Mouse (Mus musculus) CH12.LX (cell line): ENCODE data around the gene Ints3.
A peak's percentile ranks its signal among the peaks of the same experiment; 100 is the strongest.

Experiments
- CTCF ChIP-seq, 2 experiments: IDR thresholded peaks in 1 of 2; conservative IDR thresholded peaks in 1 of 2; 2 replicates each; pipeline ENCODE4 v1.5.1; 2011 to 2012; ENCODE audit warnings: low read depth in 2 of 2, low read length in 2 of 2, improper control_type of control experiment in 1 of 2, inconsistent platforms in 1 of 2, mild to moderate bottlenecking in 1 of 2, moderate library complexity in 1 of 2
- ELF1 ChIP-seq: IDR thresholded peaks from 2 replicates; pipeline ENCODE4 v1.6.1; 2014; ENCODE audit warnings: low read depth, mild to moderate bottlenecking, inconsistent platforms, low read length, improper control_type of control experiment
- EP300 ChIP-seq: IDR thresholded peaks from 2 replicates; pipeline ENCODE4 v1.6.1; 2011; ENCODE audit warnings: low read length, improper control_type of control experiment
- JUN ChIP-seq: IDR thresholded peaks from 2 replicates; pipeline ENCODE4 v1.6.1; 2011; ENCODE audit warnings: low read depth, mild to moderate bottlenecking, low read length, improper control_type of control experiment, moderate library complexity; ENCODE audit not compliant: insufficient read depth
- JUND ChIP-seq: conservative IDR thresholded peaks from 2 replicates; pipeline ENCODE4 v1.6.1; 2011; ENCODE audit warnings: low read depth, low read length, improper control_type of control experiment
- MYC ChIP-seq: IDR thresholded peaks from 2 replicates; pipeline ENCODE4 v1.6.1; 2011; ENCODE audit warnings: low read depth, mild to moderate bottlenecking, improper control_type of control experiment, low read length
- POLR2A ChIP-seq: IDR thresholded peaks from 2 replicates; pipeline ENCODE4 v1.6.1; 2011; ENCODE audit warnings: low read depth, mild to moderate bottlenecking, improper control_type of control experiment, low read length
- ZC3H11A ChIP-seq: IDR thresholded peaks from 2 replicates; pipeline ENCODE4 v1.6.1; 2012; ENCODE audit warnings: low read depth, mild to moderate bottlenecking, inconsistent platforms, low read length, improper control_type of control experiment
- ZNF384 ChIP-seq: IDR thresholded peaks from 2 replicates; pipeline ENCODE4 v1.6.1; 2012; ENCODE audit warnings: low read depth, low read length, improper control_type of control experiment, inconsistent platforms

DNA sequence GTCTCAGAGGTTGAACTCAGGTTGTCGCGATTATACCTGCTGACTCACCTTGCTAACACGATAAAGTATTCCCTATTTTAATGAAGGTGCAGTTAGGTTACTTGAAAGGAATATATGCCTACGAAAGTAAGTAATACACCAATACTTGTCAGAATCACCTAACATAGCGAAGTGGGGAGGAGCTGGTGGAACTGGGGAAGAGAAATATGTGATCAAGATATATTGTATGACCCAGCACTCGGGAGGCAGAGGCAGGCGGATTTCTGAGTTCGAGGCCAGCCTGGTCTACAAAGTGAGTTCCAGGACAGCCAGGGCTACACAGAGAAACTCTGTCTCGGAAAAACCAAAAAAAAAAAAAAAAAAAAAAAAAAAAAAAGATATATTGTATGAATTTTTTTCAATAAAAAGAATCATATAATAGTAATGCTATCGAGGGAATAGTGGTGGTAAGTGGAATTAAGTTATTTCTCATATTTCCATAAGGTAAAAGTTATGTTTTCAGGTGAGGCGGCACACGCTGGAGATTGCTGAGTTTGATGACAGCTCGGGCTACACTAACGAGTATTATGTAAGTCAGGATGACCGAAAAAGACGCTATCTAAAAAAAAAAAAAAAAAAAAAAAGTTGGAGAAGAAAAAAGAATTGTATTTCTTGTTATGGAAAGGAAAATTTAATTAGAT, 41.9 kb upstream of the Ints3 start:
- TF ChIP-seq POLR2A = no peak
- TF ChIP-seq ELF1 = no peak
- TF ChIP-seq CTCF (conservative IDR thresholded peaks at IDR 0.05 in 1 of 2, IDR thresholded peaks at IDR 0.05 in 1 of 2; ENCODE audit: low read depth in 2 of 2, low read length in 2 of 2) = no peak
- no peak for TF ChIP-seq ZC3H11A
- no peak for TF ChIP-seq JUN
- peak; percentile 88 for TF ChIP-seq ZNF384
- no peak for TF ChIP-seq EP300
- TF ChIP-seq JUND = no peak
- TF ChIP-seq MYC = no peak
